Mouse (Mus musculus): ENCODE measurements around the gene B430305J03Rik. TPM values are rescaled to one million over a fixed set of nuclear protein-coding genes. Genes with fewer than 3 reads are reported as not detected.

B430305J03Rik gene
- polyA plus RNA-seq, 1 experiment from 2014 or later, result not detected

- Histone ChIP-seq H3K4me2 (replicated peaks; ENCODE audit: low read depth) (peak overlapping the region; percentile 86), H3K4me3 (ENCODE audit: low read depth, low read length) (peak overlapping the region; percentile 87), H3K27me3 (ENCODE audit: control insufficient read depth, insufficient read depth, low read length) (no peaks in the 10 kb centered on the region), H3K9ac (ENCODE audit: low read length) (peak overlapping the region; percentile 83), H3K27ac (replicated peaks) (peak overlapping the region; percentile 99), H3K9me3 (ENCODE audit: control insufficient read depth, low read length) (no peaks in the 10 kb centered on the region), H3K36me3 (ENCODE audit: control insufficient read depth, insufficient read depth, low read length) (no peaks in the 10 kb centered on the region), H3K4me1 (replicated peaks; ENCODE audit: control insufficient read depth, insufficient read depth) (no peaks in the 10 kb centered on the region; the same call in 1 of the 2 replicates)
- TF ChIP-seq EP300 (optimal IDR thresholded peaks at IDR 0.05), result no peak
- TF ChIP-seq CTCF (IDR thresholded peaks at IDR 0.05; ENCODE audit: low read depth), result peak; percentile 47
- under 1% methylated on average over 68 of the region's 68 CpGs for WGBS
- DNase-seq (ENCODE audit: low spot score) (peak; percentile 53), ATAC-seq (ENCODE audit: low FRiP score, low TSS enrichment) (no peak)
Measured at GRCm38 (mm10) chr3:61364978-61365778, 573 bp downstream of the B430305J03Rik start.

- under 1% methylated on average over 16 of the region's 33 CpGs for WGBS
- Histone ChIP-seq H3K4me3 (ENCODE audit: low read depth, low read length) (peak overlapping the region; percentile 87), H3K4me1 (replicated peaks; ENCODE audit: control insufficient read depth, insufficient read depth) (no peaks in the 10 kb centered on the region; the same call in 1 of the 2 replicates), H3K36me3 (ENCODE audit: control insufficient read depth, insufficient read depth, low read length) (no peaks in the 10 kb centered on the region), H3K27me3 (ENCODE audit: control insufficient read depth, insufficient read depth, low read length) (no peaks in the 10 kb centered on the region), H3K9me3 (ENCODE audit: control insufficient read depth, low read length) (no peaks in the 10 kb centered on the region), H3K4me2 (replicated peaks; ENCODE audit: low read depth) (peak overlapping the region; percentile 86), H3K9ac (ENCODE audit: low read length) (peak overlapping the region; percentile 83), H3K27ac (replicated peaks) (peak overlapping the region; percentile 99)
- TF ChIP-seq CTCF (IDR thresholded peaks at IDR 0.05; ENCODE audit: low read depth) (no peak), EP300 (optimal IDR thresholded peaks at IDR 0.05) (no peak)
- ATAC-seq (ENCODE audit: low FRiP score, low TSS enrichment) (no peak), DNase-seq (ENCODE audit: low spot score) (no peak)
Measured at GRCm38 (mm10) chr3:61364661-61364977, 1.1 kb downstream of the B430305J03Rik start.

- Histone ChIP-seq H3K27ac (replicated peaks) (peak overlapping the region; percentile 99), H3K36me3 (ENCODE audit: control insufficient read depth, insufficient read depth, low read length) (no peaks in the 10 kb centered on the region), H3K9me3 (ENCODE audit: control insufficient read depth, low read length) (no peaks in the 10 kb centered on the region), H3K4me1 (replicated peaks; ENCODE audit: control insufficient read depth, insufficient read depth) (no peaks in the 10 kb centered on the region; the same call in 1 of the 2 replicates), H3K9ac (ENCODE audit: low read length) (peak overlapping the region; percentile 87), H3K27me3 (ENCODE audit: control insufficient read depth, insufficient read depth, low read length) (no peaks in the 10 kb centered on the region), H3K4me2 (replicated peaks; ENCODE audit: low read depth) (peak overlapping the region; percentile 86), H3K4me3 (ENCODE audit: low read depth, low read length) (peak overlapping the region; percentile 87)
- TF ChIP-seq EP300 (optimal IDR thresholded peaks at IDR 0.05) (peak; percentile 13), CTCF (IDR thresholded peaks at IDR 0.05; ENCODE audit: low read depth) (peak; percentile 39)
- peak; percentile 98 for DNase-seq (ENCODE audit: low spot score)
- WGBS, result under 1% methylated on average over 35 of the region's 51 CpGs
- peak; percentile 93 for ATAC-seq (ENCODE audit: low FRiP score, low TSS enrichment)
Measured at GRCm38 (mm10) chr3:61363989-61364660, 1.6 kb downstream of the B430305J03Rik start.

GRCm38 (mm10) chr3:61363161-61363988 is 2.4 kb downstream of the B430305J03Rik start:
- TF ChIP-seq CTCF (IDR thresholded peaks at IDR 0.05; ENCODE audit: low read depth) (no peak), EP300 (optimal IDR thresholded peaks at IDR 0.05) (peak; percentile 43)
- peak; percentile 93 for DNase-seq (ENCODE audit: low spot score)
- peak overlapping the region; percentile 86 for H3K4me2 ChIP-seq (replicated peaks; ENCODE audit: low read depth)
- peak overlapping the region; percentile 87 for H3K9ac ChIP-seq (ENCODE audit: low read length)
- H3K27me3 ChIP-seq (ENCODE audit: control insufficient read depth, insufficient read depth, low read length), result no peaks in the 10 kb centered on the region
- no peaks in the 10 kb centered on the region; the same call in 1 of the 2 replicates for H3K4me1 ChIP-seq (replicated peaks; ENCODE audit: control insufficient read depth, insufficient read depth)
- H3K9me3 ChIP-seq (ENCODE audit: control insufficient read depth, low read length), result no peaks in the 10 kb centered on the region
- ATAC-seq (ENCODE audit: low FRiP score, low TSS enrichment), result peak; percentile 95
- WGBS, result under 1% methylated on average over 30 of the region's 30 CpGs
- H3K27ac ChIP-seq (replicated peaks), result peak overlapping the region; percentile 99
- peak overlapping the region; percentile 87 for H3K4me3 ChIP-seq (ENCODE audit: low read depth, low read length)
- no peaks in the 10 kb centered on the region for H3K36me3 ChIP-seq (ENCODE audit: control insufficient read depth, insufficient read depth, low read length)

DNA sequence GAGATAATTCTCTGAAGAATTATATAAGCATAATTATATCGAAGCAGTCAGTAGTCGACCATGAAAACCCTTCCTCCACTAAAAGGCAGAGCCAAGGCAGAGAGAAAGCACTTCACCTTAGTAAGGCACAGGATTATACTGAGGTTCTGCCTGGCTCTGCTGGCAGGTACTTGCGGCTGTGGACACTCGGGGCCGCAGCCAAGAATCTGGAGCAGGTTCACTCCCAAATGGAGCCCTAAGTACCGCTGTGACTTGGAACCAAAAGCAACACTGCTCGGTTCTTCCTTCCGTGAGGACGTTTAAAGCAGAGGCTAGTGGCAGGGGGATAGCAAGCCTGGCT is 3.0 kb downstream of the B430305J03Rik start:
- no peak for TF ChIP-seq CTCF (IDR thresholded peaks at IDR 0.05; ENCODE audit: low read depth)
- TF ChIP-seq EP300 (optimal IDR thresholded peaks at IDR 0.05), result no peak
- ATAC-seq (ENCODE audit: low FRiP score, low TSS enrichment) (no peak), DNase-seq (ENCODE audit: low spot score) (no peak)
- Histone ChIP-seq H3K4me3 (ENCODE audit: low read depth, low read length) (peak overlapping the region; percentile 87), H3K27ac (replicated peaks) (peak overlapping the region; percentile 99), H3K9me3 (ENCODE audit: control insufficient read depth, low read length) (no peaks in the 10 kb centered on the region), H3K36me3 (ENCODE audit: control insufficient read depth, insufficient read depth, low read length) (no peaks in the 10 kb centered on the region), H3K4me1 (replicated peaks; ENCODE audit: control insufficient read depth, insufficient read depth) (no peaks in the 10 kb centered on the region; the same call in 1 of the 2 replicates), H3K9ac (ENCODE audit: low read length) (peak overlapping the region; percentile 70), H3K4me2 (replicated peaks; ENCODE audit: low read depth) (peak overlapping the region; percentile 86), H3K27me3 (ENCODE audit: control insufficient read depth, insufficient read depth, low read length) (no peaks in the 10 kb centered on the region)
- 3% methylated on average over 9 of the region's 9 CpGs for WGBS

Data from stomach, postnatal 0 days (tissue).